Mouse (Mus musculus): ENCODE results near the gene Dut. TPM values are rescaled to one million over a fixed set of nuclear protein-coding genes. Genes with fewer than 3 reads are reported as not detected.

Dut gene
- polyA plus RNA-seq, 1 experiment = 20.7 TPM

- H3K27ac ChIP-seq (ENCODE audit: insufficient read depth, low read depth, low read length) = no peak overlapping the region
- no peak overlapping the region for H3K4me3 ChIP-seq (ENCODE audit: low read depth, low read length)
- H3K36me3 ChIP-seq (ENCODE audit: control insufficient read depth, insufficient read depth, low read length) = no peaks in the 10 kb centered on the region
- 74% methylated on average over 8 of the region's 8 CpGs for WGBS
- no peaks in the 10 kb centered on the region for H3K4me1 ChIP-seq (ENCODE audit: control insufficient read depth, insufficient read depth, insufficient read length, low read length)
- no peaks in the 10 kb centered on the region for H3K27me3 ChIP-seq (ENCODE audit: control insufficient read depth, insufficient read depth, low read length)
- no peak for TF ChIP-seq POLR2A (IDR thresholded peaks at IDR 0.05; ENCODE audit: low read depth, low read length)
- no peak for TF ChIP-seq CTCF (IDR thresholded peaks at IDR 0.05; ENCODE audit: extremely low read depth, insufficient read length, insufficient replicate concordance, low read depth, low read length)
Observed at GRCm38 (mm10) chr2:125302625-125302924, 55.6 kb downstream of the Dut start.

- no peak overlapping the region for H3K27ac ChIP-seq (ENCODE audit: insufficient read depth, low read depth, low read length)
- WGBS = 62% methylated on average over 5 of the region's 5 CpGs
- H3K4me3 ChIP-seq (ENCODE audit: low read depth, low read length) = no peak overlapping the region
- TF ChIP-seq POLR2A (IDR thresholded peaks at IDR 0.05; ENCODE audit: low read depth, low read length) (no peak), CTCF (IDR thresholded peaks at IDR 0.05; ENCODE audit: extremely low read depth, insufficient read length, insufficient replicate concordance, low read depth, low read length) (peak; percentile 27; the same call in 1 of the 2 replicates)
- H3K27me3 ChIP-seq (ENCODE audit: control insufficient read depth, insufficient read depth, low read length) = no peaks in the 10 kb centered on the region
- H3K36me3 ChIP-seq (ENCODE audit: control insufficient read depth, insufficient read depth, low read length) = no peaks in the 10 kb centered on the region
- H3K4me1 ChIP-seq (ENCODE audit: control insufficient read depth, insufficient read depth, insufficient read length, low read length) = no peaks in the 10 kb centered on the region
Observed at GRCm38 (mm10) chr2:125303764-125304384, 56.9 kb downstream of the Dut start.

DNA sequence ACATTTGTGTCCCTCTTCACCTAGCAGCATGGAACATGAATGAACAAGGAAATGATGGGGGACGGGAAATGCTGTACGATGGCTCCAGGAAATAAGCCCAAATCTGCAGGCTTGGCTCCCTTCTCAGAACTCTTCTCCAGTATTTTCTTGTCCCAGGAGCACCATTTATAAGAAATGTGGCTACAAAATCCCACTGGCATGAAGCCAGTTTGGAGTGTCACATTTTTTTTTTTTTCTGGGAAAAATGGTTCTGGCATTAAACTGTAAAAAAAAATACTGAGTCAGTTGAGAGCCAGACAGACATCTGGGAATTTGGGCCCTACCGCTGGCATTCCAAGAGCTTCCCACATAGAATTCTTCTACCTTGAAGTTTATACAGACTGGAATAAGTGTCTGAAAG, 57.8 kb downstream of the Dut start:
- no peaks in the 10 kb centered on the region for H3K27me3 ChIP-seq (ENCODE audit: control insufficient read depth, insufficient read depth, low read length)
- no peak overlapping the region for H3K27ac ChIP-seq (ENCODE audit: insufficient read depth, low read depth, low read length)
- no peaks in the 10 kb centered on the region for H3K4me1 ChIP-seq (ENCODE audit: control insufficient read depth, insufficient read depth, insufficient read length, low read length)
- 79% methylated on average over 3 of the region's 3 CpGs for WGBS
- H3K4me3 ChIP-seq (ENCODE audit: low read depth, low read length) = no peak overlapping the region
- no peaks in the 10 kb centered on the region for H3K36me3 ChIP-seq (ENCODE audit: control insufficient read depth, insufficient read depth, low read length)
- TF ChIP-seq POLR2A (IDR thresholded peaks at IDR 0.05; ENCODE audit: low read depth, low read length) = no peak
- no peak for TF ChIP-seq CTCF (IDR thresholded peaks at IDR 0.05; ENCODE audit: extremely low read depth, insufficient read length, insufficient replicate concordance, low read depth, low read length)

GRCm38 (mm10) chr2:125305671-125306070, 58.7 kb downstream of the Dut start:
- TF ChIP-seq CTCF (IDR thresholded peaks at IDR 0.05; ENCODE audit: extremely low read depth, insufficient read length, insufficient replicate concordance, low read depth, low read length) (no peak), POLR2A (IDR thresholded peaks at IDR 0.05; ENCODE audit: low read depth, low read length) (no peak)
- Histone ChIP-seq H3K4me3 (ENCODE audit: low read depth, low read length) (no peak overlapping the region), H3K27me3 (ENCODE audit: control insufficient read depth, insufficient read depth, low read length) (no peaks in the 10 kb centered on the region), H3K27ac (ENCODE audit: insufficient read depth, low read depth, low read length) (no peak overlapping the region), H3K36me3 (ENCODE audit: control insufficient read depth, insufficient read depth, low read length) (no peaks in the 10 kb centered on the region), H3K4me1 (ENCODE audit: control insufficient read depth, insufficient read depth, insufficient read length, low read length) (no peaks in the 10 kb centered on the region)
- 74% methylated on average over 3 of the region's 3 CpGs for WGBS

Other genes starting within 250 kb of the Dut start
- not detected in 2 replicates for gene Slc24a5, start 179.1 kb upstream of the Dut start, polyA plus RNA-seq (2012; rRNA removed)
- 0.58 and 1.8 TPM in 2 replicates for gene Myef2, start 123.5 kb upstream of the Dut start, polyA plus RNA-seq (2012; rRNA removed)
- gene Ctxn2, start 110.5 kb upstream of the Dut start, polyA plus RNA-seq (2012; rRNA removed) = not detected in 2 replicates
- gene Slc12a1, start 94.7 kb upstream of the Dut start, polyA plus RNA-seq (2012; rRNA removed) = not detected in 2 replicates

Measured in small intestine, adult 2 months (tissue).